Mouse (Mus musculus): ENCODE measurements around the gene Gm28047.

DNA sequence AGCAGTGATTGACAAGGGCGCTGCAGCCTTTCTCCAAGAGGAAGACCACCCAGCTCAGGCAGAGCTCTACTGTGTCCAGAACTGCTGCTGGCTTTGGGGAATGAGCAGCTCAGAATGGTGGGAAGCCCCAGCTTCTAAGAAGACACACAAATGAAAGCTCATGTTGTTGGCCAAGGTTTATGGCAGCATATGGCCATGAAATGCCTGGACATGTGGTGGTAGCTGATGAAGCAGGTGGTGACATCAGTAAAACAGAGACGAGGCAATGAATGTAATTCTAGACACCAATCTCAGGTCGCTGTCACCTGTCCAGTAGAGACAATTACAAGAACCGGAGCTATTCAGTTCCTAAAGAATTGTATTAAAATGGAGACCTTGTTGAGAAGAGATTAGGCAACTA lies 80.1 kb downstream of the Gm28047 start:
- TF ChIP-seq E2F4 (IDR thresholded peaks at IDR 0.05; ENCODE audit: insufficient read depth) (no peak), MYOG (IDR thresholded peaks at IDR 0.05; ENCODE audit: control insufficient read depth in 1 of 3, insufficient read depth in 1 of 3, insufficient read length in 2 of 3, low read depth in 2 of 3) (no peak), USF1 (IDR thresholded peaks at IDR 0.05; ENCODE audit: low read depth) (no peak), POLR2A (IDR thresholded peaks at IDR 0.05; ENCODE audit: insufficient read length, low read depth) (no peak), POLR2AphosphoS2 (IDR thresholded peaks at IDR 0.05; ENCODE audit: insufficient read length, low read depth) (no peak), REST (IDR thresholded peaks at IDR 0.05; ENCODE audit: insufficient read depth, insufficient read length) (no peak)
